Mouse (Mus musculus) myocyte (in vitro differentiated cells): Measurements from ENCODE around the gene Gm1330. TPM values are rescaled to one million over a fixed set of nuclear protein-coding genes. Genes with fewer than 3 reads are reported as not detected.
"Not testable (repeated sequence)": the region's sequence is repeated elsewhere in the genome, so short reads cannot be mapped to it uniquely, and the experiment has no call there.

ENCODE experiments used
- H3K27me3 ChIP-seq: one replicate; pipeline ENCODE4 v1.6.1; 2011; ENCODE audit not compliant: control insufficient read depth, insufficient read depth, insufficient read length
- H3K36me3 ChIP-seq: one replicate; pipeline ENCODE4 v1.6.1; 2011; ENCODE audit not compliant: control insufficient read depth, insufficient read depth
- H3K4me2 ChIP-seq: one replicate; pipeline ENCODE4 v1.6.1; 2011; ENCODE audit warnings: low read depth, control low read depth
- H3K4me3 ChIP-seq: one replicate; pipeline ENCODE4 v1.5.1; 2011; ENCODE audit warnings: mild to moderate bottlenecking, control low read depth, moderate library complexity
- H3K79me2 ChIP-seq: one replicate; pipeline ENCODE4 v1.6.1; 2011; ENCODE audit not compliant: control insufficient read depth, insufficient read depth
- H3ac ChIP-seq: one replicate; pipeline ENCODE4 v1.6.1; 2011; ENCODE audit not compliant: control insufficient read depth, insufficient read length
- CEBPB ChIP-seq: IDR thresholded peaks from 2 replicates; pipeline ENCODE4 v1.6.1; 2011; ENCODE audit warnings: mild to moderate bottlenecking, moderate library complexity; ENCODE audit not compliant: poor library complexity, insufficient read depth, severe bottlenecking
- E2F4 ChIP-seq: IDR thresholded peaks from one replicate; pipeline ENCODE4 v1.6.1; 2011; ENCODE audit warnings: mild to moderate bottlenecking, control low read depth, moderate library complexity; ENCODE audit not compliant: insufficient read depth
- MAX ChIP-seq: IDR thresholded peaks from one replicate; pipeline ENCODE4 v1.6.1; 2011; ENCODE audit warnings: low read depth, mild to moderate bottlenecking, control low read depth
- MYOG ChIP-seq, 3 experiments: IDR thresholded peaks; one replicate each; pipeline ENCODE4 v1.6.1; 2011; ENCODE audit warnings: control low read depth in 2 of 3, low read depth in 2 of 3, mild to moderate bottlenecking in 2 of 3; ENCODE audit not compliant: insufficient read length in 2 of 3, control insufficient read depth in 1 of 3, insufficient read depth in 1 of 3
- POLR2A ChIP-seq: IDR thresholded peaks from one replicate; pipeline ENCODE4 v1.6.1; 2011; ENCODE audit warnings: low read depth, mild to moderate bottlenecking, control low read depth, moderate library complexity; ENCODE audit not compliant: insufficient read length
- POLR2AphosphoS2 ChIP-seq: IDR thresholded peaks from one replicate; pipeline ENCODE4 v1.6.1; 2011; ENCODE audit warnings: low read depth, control low read depth; ENCODE audit not compliant: insufficient read length
- REST ChIP-seq: IDR thresholded peaks from one replicate; pipeline ENCODE4 v1.6.1; 2011; ENCODE audit warnings: mild to moderate bottlenecking, control low read depth, moderate library complexity; ENCODE audit not compliant: insufficient read depth, insufficient read length
- TCF12 ChIP-seq: IDR thresholded peaks from one replicate; pipeline ENCODE4 v1.6.1; 2011; ENCODE audit warnings: mild to moderate bottlenecking, control low read depth; ENCODE audit not compliant: poor library complexity, insufficient read depth, severe bottlenecking
- TCF3 ChIP-seq: IDR thresholded peaks from one replicate; pipeline ENCODE4 v1.6.1; 2011; ENCODE audit warnings: low read depth, control low read depth; ENCODE audit not compliant: insufficient read length
- USF1 ChIP-seq: IDR thresholded peaks from one replicate; pipeline ENCODE4 v1.6.1; 2011; ENCODE audit warnings: low read depth, mild to moderate bottlenecking, control low read depth, moderate library complexity
- polyA plus RNA-seq: library from polyadenylated mRNA; unstranded; fragments of >200 nt; fragmentation: generic; extraction: Trizol; gene quantifications from one replicate; pipeline ENCODE4 v1.2.1, GENCODE M21; 2012; ENCODE audit warnings: missing spikeins

The Gm1330 gene
- not detected for polyA plus RNA-seq

DNA sequence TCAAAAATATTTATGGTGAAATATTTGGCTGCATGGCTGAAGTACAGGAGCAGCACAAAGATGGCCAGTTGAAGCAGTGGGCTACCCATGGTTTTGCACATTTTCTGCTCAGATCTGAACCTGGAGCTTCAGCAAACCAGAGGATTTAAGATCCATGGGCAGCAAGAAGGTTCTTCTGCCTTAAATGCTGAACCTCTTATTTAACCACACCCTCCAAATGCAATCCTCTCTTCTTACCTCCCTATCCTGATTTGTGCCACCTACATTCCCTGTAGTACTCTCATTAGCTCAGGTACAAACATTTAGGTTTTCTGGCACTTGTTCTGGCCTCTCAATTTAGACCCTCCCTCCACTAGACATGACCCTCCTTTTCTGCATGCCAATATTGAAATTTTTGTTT, at the start of gene Gm1330:
Gene Gm1330 (minus strand): TSS at position 101 of the 400 bp plus-strand sequence.
- Histone ChIP-seq H3ac (no peak within 1 kb of the TSS), H3K27me3 (no peaks in the 10 kb centered on the region), H3K79me2 (no peaks in the 10 kb centered on the region), H3K4me2 (no peak within 1 kb of the TSS), H3K36me3 (no peaks in the 10 kb centered on the region), H3K4me3 (no peak within 1 kb of the TSS)
- TF ChIP-seq TCF12 = no peak

DNA sequence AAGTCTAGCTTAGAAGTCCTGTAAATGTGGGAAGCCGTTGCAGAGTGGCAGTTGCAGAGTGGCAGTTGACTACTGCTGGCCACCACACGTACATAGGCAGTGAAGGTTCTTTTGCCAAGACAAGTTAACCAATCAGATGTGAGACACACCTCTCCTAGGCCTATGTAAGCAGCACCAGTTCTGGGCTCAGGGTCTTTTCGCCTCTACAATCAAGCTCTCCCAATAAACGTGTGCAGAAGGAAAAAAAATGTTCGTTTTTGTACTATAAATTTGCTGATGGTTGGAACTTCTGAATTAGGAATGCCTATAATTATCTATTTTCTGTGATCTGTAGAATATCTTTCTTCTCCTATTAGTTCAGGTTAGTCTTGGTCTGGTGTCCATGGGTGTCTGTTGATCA, 14.1 kb upstream of the Gm1330 start, which contains the start of gene Gm10750:
Gene Gm10750 (minus strand): TSS at position 101 of the 400 bp plus-strand sequence.
- H3K4me3 ChIP-seq, H3K4me2 ChIP-seq, H3K79me2 ChIP-seq, H3K36me3 ChIP-seq, H3ac ChIP-seq, H3K27me3 ChIP-seq: not testable (repeated sequence)

DNA sequence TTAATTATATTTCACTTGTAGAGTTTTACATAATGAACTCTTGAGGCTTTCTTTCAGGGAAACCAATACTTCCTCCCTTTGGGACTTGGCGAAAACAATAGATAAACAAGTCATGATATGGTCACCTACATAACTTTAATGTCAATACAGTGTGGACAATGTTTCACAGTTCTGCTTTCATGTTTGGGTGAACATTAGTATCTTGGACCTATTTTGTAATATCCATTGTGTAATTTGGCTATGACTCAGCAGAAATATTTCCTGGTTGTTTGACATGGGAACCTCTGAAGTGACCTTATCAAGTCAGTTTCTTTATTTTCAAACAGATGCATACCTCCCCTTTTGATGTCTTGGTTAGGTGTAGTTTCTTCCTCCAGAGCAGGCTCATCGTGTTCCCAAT, 1.8 kb upstream of the Gm1330 start:
- Histone ChIP-seq H3K79me2 (no peaks in the 10 kb centered on the region), H3K4me3 (no peak overlapping the region), H3K36me3 (no peaks in the 10 kb centered on the region), H3K4me2 (no peak overlapping the region), H3ac (no peak overlapping the region), H3K27me3 (no peaks in the 10 kb centered on the region)
- TF ChIP-seq MYOG (IDR thresholded peaks at IDR 0.05; ENCODE audit: control insufficient read depth in 1 of 3, insufficient read depth in 1 of 3, insufficient read length in 2 of 3, low read depth in 2 of 3) (no peak), REST (no peak), TCF3 (no peak), POLR2AphosphoS2 (no peak), POLR2A (no peak)

DNA sequence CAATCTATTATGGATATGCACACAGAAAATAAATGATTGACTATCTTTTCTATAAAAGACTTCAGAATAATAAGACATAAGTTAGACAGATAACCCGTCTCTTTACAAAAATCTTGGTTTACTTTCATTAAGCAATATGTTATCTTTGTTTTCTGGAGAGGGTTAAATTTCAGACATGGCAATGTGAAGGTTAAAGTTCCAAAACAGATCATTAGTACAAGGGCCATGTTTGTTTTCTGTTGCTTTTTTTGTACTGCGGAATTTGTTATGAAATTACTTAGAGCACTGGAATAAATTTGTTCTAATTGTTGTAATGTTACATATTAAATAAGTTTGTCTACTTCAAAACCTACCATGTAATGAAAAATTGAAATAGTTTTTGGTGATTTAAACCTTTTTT, 7.9 kb downstream of the Gm1330 start:
- no peak overlapping the region for H3K4me2 ChIP-seq

More for the DNA sequence above, 7.9 kb downstream of the Gm1330 start:
- Histone ChIP-seq H3ac (no peak overlapping the region), H3K27me3 (no peaks in the 10 kb centered on the region), H3K79me2 (no peaks in the 10 kb centered on the region), H3K4me3 (no peak overlapping the region), H3K36me3 (no peaks in the 10 kb centered on the region)
- TF ChIP-seq CEBPB (no peak), TCF12 (no peak), MAX (no peak), REST (no peak), TCF3 (no peak), POLR2A (no peak), MYOG (IDR thresholded peaks at IDR 0.05; ENCODE audit: control insufficient read depth in 1 of 3, insufficient read depth in 1 of 3, insufficient read length in 2 of 3, low read depth in 2 of 3) (no peak), POLR2AphosphoS2 (no peak), E2F4 (no peak), USF1 (no peak)

Other genes starting within 250 kb of the Gm1330 start
- gene Cst11, start 231.8 kb downstream of the Gm1330 start, polyA plus RNA-seq = not detected
- gene 8030411F24Rik, start 221.2 kb downstream of the Gm1330 start, polyA plus RNA-seq = not detected
- gene Cst12, start 213.9 kb downstream of the Gm1330 start, polyA plus RNA-seq = not detected
- gene Cst8, start 204.5 kb downstream of the Gm1330 start, polyA plus RNA-seq = not detected
- gene Cst13, start 183.2 kb downstream of the Gm1330 start, polyA plus RNA-seq = not detected
- not detected for gene Cst9, start 168.1 kb downstream of the Gm1330 start, polyA plus RNA-seq
- gene 9230104L09Rik, start 138.2 kb downstream of the Gm1330 start, polyA plus RNA-seq = not detected
- gene Cst3, start 127.6 kb downstream of the Gm1330 start, polyA plus RNA-seq = 646 TPM
- gene Gm10750, start 14.0 kb upstream of the Gm1330 start, polyA plus RNA-seq = not detected